Mouse (Mus musculus): Measurements from ENCODE around the gene Enthd1.

GRCm38 (mm10) chr15:80565106-80565665, at the start of gene Enthd1:
- TF ChIP-seq POLR2A (IDR thresholded peaks at IDR 0.05; ENCODE audit: borderline replicate concordance, insufficient read depth, low read length) (no peak), CTCF (IDR thresholded peaks at IDR 0.05; ENCODE audit: borderline replicate concordance, insufficient read depth, low read depth, low read length) (no peak)
